Mouse (Mus musculus): ENCODE data around the gene Myo18b.

Myo18b gene

DNA sequence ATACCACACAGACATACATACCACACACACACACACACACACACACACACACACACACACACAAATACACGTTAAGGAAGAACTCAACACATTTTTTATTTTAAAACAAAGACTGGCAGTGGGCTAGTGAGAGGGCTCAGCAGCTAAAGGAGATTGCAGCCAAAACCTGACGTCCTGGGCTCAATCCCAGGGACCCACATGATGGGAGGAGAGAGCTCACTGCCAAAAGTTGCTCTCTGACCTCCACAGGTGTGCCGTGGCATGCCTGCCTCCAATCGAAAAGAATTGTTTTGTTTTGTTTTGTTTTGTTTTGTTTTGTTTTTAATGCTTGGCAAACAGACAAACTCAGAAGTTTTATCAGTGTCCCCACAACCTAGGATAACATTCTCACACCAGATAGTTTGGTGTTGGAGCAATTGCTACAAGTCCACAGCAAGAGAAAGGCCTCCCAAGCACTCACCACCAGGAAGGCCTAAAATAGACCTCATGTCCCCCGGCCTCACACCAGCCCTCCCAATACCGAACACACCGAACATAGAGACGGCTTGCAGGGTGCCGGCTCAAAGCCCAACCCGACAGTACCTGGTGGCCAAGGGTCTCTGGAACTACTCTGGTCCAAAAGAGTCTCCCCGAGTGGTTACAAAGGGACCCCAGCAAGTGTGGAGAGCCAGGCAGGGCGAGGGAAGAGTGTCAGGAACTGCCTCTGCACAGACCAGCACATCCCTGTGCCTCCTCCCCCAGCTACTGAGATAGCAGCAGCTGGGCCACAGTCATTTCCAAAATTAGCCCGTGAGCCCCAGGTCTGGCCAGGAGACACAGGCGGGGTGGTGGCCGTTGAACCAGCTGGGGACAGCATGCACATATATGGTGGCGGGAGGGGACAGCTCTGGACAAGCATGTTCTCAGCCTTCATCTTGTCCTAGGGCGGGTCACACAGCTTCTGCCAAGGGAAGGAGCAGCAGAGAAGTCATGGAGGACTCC is at the start of gene Myo18b:
TSS of gene Myo18b (minus strand) at position 689 of the 981 bp plus-strand sequence.
- no peak for DNase-seq (ENCODE audit: low spot score)

DNA sequence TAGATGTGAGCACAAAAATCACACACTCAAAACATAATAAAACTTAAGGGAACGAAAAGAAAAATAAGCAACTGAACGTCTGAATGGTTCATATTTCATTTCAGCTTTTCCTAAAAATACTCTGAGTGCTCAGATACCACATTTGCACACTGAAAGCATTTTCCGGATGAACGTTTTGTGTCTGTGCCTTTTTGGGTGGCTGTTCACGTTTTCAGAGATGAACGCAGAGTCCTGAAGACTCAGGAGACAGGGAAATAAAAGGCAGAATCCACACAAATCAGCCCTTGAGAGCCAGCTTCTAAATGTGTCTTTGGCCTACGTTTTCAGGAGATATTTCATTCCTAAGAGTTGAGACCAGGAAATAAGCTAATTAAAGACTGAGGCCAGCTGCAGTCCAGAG is 49.8 kb upstream of the Myo18b start:
- no peak for DNase-seq (ENCODE audit: low spot score)

DNA sequence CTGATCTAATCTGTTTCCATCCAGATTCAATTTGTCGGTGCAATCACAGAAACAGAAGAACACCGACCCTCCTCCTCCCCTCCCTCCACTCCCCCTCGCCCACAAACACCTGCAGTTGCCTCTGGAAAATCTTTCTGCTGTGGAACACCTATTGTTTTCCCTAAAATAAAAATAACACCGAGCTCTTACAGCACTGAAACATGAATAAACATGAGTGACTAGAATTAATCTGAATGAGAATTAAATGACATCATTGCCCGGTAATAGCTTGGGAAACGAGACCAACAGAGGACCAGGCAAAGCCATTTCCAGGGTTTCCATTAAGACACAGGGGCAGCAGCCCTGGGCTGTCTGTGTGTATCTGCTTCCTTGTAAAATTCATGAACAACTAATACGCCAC is 46.1 kb upstream of the Myo18b start:
- DNase-seq (ENCODE audit: low spot score) = no peak

DNA sequence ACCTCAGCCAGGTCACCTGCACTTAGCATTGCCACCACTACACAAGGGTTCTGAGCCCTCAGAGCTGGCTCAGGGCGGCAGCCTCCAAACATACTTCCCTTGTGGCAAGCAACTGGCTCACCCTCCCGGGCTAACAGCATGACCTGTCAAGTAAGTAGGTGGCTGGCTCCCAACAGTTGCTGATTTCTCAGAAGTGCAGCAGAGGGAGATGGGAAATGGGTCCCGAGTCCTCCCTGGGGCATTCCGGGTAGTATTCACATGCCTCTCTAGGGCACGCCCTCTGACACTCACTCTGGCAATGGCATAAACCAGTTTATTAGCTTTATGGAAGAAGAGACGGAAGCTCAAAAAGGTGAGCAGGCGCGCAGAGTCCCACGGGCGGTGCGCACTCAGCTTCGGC is 44.8 kb upstream of the Myo18b start:
- DNase-seq (ENCODE audit: low spot score) = no peak

DNA sequence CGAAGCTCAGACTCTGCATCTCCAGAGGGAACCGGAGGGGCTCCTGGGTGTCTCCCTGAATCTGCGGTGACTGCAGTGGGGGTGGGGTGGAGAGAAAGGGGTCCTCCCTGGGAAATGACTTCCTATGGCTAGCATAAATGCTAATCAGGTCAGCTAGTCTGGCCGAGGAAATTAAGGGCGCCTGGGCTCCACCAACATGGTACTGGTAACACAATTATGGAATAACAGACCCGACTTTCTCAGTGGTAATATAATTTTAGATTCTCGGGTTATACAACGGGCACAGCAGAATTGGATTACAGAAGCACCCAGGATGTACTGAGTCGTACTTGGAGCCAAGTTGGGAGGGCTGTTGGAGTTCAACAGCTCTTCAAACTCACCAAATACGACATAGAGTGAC is 40.5 kb upstream of the Myo18b start:
- DNase-seq (ENCODE audit: low spot score) = no peak

DNA sequence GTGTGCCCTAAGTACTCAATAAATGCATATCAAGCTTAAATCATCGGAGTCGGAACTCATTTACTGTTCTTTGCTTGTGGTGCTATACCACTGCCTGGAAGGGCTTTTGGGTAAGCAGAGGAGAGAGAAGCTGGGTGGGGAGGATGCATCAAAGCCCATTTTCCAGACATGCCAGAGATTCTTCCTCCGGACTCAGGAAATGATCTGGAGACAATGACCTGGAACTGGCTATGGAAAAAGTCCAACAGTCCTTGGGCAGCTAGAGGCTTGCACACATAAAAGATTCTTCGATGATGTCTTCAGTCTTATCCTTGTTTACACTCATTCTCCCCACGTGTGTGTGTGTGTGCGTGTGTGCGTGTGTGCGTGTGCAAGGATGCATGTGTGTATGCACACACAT is 39.3 kb upstream of the Myo18b start:
- no peak for DNase-seq (ENCODE audit: low spot score)

DNA sequence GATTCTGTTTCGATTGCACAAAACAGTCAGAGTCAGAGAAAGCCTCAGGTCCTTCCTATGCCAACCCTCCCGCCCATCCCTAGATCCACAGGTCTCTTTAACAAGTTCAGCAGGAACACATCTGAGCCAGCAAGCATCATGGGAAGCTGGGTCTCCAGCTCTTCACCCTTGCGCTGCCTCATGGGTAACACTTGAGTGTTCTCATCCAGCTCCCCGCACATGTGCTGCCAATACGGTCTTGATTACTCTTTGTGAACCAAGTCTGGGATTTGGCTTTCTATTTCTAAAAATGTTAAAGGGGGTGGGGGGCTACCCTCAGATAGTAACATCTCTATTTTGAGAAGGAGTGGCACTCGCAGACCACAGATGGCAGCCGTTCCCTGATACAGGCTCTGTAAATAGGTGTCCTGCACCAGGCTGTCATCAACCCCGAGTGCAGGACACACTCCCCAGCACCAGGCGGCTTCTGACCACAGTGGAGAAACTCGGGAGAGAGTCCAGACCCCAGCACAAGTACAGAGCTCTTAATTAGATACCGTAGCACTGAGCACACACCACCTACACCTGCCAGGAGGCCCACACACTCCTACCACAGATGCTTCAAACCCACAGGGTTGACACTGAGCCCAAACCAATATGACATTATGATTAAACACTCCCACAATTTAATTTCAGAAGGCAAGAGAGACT is 36.9 kb upstream of the Myo18b start:
- DNase-seq (ENCODE audit: low spot score) = no peak

DNA sequence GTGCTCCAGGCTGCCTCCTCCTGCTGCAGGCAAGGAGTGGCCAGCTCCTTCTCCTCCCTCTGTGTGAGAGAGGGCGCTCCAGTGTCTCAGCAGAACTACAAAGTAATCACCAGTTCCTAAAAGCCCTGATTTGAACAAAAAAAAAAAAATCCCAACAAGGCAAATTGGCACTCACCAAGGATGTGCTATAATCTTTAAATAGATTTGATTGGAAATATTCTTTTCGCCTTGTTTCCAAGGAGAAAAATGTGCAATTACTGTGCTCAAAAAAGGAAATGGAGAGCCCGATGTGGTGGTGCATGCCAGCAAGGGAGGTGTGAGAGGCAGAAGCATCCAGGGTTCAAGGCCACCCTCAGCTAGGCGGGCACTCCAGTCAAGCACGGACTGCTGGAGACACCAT is 35.7 kb upstream of the Myo18b start:
- no peak for DNase-seq (ENCODE audit: low spot score)

DNA sequence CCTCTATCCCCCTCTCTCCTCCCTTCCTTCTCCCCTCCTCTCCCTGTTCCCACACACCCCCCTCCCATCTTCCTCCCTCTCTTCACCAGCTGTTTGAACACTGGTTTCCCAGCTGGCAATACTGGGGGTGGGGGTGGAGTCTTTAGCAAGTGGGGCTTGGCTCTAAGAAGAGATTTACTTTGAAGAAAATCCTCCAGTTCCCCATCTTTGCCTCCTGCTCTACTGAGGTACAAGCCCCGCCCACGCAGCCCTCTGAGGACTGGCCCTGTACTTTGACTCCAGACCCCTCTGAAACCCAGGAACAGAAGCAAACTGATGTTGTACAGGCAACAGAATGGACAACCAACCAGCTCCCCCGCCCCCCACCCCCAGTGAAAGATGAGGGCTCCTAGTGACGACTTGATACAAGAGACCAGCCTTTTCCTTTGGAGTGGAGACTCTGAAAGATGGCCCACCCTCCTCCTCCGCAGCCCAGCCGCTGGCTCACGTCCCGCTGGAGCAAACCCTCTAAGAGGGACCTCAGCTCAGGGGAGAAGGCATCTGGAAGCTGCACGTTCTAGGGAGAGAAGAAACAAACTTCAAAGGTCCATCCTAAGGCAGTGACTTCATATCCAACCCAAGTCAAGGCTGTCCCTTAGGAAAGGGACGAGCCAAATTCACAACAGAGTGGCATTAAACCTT is 32.2 kb upstream of the Myo18b start:
- DNase-seq (ENCODE audit: low spot score) = no peak

DNA sequence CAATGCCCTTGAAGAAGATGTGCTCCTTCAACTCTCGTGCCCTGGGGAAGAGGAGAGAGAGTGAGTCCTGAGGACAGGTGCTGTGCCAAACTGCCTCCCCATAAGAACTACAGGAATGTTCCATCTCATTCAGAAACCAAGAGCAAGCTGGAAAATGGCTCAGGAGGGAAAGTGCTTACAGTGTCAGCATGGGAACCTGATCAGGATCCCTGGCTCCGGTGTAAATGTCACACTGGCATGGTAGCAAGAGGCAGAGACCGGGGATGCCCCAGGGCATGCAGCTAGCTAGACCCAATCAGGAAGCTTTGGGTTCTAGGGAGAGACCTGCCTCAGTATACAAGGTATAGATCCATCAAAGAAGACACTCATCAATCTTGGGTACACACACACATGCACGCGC is 29.3 kb upstream of the Myo18b start:
- DNase-seq (ENCODE audit: low spot score) = no peak

DNA sequence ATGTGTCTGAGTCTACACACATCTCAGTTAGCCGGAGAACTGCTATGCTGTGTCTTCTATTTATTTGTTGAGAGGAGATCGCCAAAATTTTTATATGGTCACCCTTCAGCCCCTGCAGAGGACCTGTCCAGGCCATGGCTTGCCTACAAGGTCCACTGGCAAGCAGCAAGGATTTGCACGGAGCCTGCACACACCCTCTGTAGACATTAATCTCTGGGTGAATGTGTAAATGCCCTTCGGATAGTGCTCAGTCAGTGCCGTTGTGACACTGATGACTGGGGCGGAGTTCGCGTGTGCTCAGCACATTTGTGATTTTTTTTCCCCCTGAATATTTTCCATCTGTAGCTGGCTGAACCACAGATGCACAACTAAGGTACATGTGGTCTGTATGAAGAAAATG is 28.6 kb upstream of the Myo18b start:
- DNase-seq (ENCODE audit: low spot score) = no peak

DNA sequence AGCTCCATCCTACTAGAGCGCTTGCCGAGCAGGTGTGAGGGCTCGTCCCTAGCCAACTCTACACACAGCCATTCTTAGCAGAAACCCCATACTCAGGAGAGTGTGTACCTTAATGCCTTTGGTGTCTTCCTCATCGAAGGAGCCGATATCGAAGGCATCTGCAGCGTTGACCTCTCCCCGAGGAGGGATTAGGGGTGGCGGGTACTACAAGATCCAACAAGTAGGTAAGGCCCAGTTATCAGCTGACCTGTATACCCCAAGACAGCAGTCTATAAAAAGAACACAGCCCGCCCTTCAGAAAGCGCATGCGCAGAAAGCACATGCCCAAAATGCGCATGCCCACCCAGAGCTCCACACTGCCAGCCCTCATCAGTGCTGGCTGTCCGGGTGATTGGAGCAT is 27.7 kb upstream of the Myo18b start:
- DNase-seq (ENCODE audit: low spot score) = no peak

DNA sequence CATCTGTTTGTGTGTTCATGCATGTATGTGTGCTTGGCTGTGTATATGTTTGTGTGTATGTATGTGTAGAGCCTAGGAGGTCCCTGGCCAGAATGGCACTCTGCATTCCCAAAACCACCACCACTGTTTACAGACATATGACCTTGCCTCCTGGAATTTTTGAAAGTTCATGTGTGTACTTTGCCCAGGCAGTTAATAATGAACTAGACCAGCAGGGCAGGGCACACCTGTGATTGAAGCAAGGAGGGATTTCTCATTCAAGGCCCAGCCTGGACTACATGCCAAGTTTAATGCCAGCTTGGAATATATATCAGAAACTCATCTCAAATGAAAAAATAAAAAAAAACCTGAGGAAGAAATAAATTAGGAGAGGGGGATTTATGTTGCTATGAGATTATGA is 25.8 kb upstream of the Myo18b start:
- no peak for DNase-seq (ENCODE audit: low spot score)

DNA sequence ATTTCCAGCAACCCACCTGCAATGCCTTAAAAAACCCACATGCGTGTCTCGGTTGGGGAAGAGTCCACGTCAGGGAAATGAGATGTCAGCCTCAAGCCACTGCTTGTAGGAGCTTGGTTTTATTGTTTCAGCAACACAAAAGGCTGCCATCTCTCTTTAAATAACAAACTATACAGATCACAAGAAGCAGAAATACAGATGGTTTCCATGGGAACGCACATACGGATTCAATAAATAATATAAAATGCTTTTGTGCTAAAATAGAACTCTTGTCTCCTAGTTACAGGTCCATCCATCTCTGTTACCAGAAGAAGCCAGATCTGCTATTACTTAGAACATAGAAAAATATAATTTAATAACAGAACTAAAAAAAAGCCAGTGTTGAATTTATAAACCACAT is 14.2 kb upstream of the Myo18b start:
- no peak for DNase-seq (ENCODE audit: low spot score)

DNA sequence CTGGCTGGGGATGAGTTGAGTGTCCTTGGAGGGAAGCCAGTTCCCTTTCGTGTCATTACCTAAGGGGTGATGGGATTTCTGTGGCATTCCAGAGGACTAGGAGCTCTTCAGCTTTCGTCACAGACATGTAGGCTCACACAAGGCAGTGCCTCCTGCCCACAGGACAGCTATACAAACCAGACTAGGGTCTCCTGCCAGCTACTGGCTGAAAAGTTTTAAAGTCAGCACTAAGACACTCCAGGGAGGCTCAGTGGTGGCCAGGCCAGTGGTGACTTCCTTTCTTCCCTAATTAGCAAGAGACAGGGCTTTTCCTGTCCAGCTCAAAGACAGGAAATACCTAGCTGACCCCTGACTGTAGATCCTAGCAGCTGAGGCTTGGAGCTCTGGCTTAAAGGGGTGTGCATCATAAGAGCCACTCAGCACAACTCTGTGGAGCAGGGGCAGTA is 12.0 kb upstream of the Myo18b start:
- DNase-seq (ENCODE audit: low spot score) = no peak

DNA sequence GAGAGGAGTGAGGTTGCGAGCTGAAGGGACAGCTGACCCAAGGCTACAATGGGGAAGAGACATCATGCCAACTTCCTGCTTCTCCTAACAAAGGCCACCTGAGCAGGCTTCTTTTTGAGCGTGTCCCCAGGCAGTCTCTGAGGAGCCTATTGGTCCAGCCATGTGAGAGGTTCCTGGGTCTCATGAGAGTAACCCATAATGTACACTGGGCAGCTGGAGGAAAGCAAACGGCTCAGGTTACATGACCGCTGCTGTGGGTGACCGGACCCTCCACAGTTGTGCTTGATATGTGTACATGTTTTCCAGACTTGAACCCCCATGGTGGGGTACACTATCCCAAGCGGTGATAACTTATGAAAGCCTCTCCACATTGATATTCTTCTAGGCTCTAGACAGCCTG is 11.3 kb upstream of the Myo18b start:
- no peak for DNase-seq (ENCODE audit: low spot score)

DNA sequence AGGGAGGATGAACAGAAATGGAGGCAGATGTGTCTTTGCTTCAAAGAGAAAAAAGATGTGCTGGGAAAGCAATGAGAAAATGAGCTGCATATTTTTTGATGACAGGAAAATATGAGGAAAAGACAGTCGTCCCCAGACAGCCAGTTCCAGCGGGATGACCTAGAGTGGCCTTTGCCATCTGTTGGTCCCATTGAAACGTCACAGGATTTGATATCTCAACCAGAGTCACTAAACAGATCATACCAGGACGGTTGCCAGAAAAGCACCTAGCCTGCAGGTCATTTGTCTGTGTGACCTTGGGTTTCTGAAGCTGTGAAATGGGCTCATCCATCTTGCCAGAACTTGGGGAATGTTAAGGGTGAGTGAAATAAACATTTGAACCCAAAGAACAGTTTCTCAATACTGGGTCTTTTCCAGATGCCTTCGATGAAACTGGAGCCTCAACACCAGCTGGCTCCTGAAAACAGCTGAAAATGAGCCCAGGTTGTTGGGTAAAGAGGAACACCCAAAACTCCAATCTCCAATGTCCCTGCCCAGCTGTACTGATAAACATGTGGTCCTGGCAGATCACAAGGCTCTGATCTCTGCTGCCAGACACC is 2.6 kb downstream of the Myo18b start:
- DNase-seq (ENCODE audit: low spot score) = no peak

DNA sequence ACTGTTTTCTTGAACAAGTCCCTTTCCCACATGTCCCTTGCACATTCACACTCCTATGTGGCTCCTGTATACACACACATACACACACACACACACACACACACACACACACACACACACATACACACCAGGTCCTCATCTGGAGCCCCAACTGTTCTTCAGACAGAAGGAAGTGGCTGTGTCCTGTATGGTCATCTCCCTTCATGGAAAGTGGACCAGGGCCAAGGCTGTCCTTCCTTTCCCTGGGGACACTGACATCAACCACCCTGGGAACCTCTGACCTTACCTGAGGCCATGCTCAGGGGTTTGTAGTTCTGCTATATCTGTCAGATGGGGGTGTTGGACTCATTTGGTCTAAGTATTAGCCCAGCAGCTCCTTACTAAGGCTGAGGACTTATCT is 3.8 kb downstream of the Myo18b start:
- no peak for DNase-seq (ENCODE audit: low spot score)

DNA sequence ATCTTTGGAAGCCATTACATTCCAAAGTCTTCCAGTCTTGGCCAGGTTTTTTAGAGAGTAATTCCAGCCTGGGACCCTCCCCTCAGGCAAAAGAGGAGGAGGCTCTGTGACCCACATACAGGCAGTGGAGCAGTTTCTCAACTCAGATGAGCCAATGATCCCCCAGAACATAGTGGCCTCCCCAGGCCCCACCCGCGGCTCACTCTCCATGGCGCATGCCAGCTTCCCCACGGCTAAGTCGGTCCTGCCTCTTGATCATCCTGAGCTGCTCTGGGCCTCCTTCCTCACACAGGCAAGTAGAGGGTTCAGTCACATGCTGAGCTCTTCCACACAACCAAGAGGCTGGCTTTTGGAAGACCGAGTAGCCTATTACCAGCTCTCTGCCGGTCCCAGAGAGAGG is 7.5 kb downstream of the Myo18b start:
- no peak for DNase-seq (ENCODE audit: low spot score)

DNA sequence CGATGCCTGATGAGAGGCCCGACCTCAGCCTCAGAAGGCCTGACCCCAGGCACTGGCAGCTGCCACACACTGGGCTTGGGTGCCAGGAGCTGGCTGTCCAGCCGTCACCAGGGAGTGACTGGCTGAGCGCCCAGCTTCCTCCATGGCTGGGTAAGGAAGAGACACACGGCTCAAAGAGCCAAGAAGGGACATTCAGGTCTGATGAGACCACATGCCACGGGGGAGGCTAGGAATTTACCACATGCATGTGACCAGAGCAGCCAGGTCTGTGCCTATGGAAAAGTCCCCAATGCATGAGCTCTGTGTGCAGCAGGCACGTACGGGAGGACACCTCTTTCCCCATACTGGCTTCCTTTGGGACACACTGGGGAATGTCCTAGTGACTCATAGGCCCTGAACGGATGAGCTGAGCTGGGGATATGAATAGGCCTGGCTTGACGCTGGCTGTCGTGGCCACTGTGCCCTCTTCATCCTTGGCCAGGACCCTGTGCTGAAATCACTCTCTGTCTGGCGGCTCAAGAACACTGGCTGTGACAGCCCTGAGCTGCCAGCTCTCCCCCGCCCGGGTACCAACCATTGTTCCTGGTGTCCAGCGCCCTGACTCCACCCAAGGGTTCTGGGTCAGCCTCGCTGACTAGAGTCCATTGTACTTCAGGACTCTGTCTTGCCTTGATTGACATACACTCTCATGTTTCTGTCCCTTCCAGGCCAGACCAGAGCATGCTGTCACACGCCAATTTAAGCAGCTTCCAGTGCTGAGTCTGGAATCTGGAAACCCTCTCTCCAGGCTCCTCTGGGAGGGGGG is 9.3 kb downstream of the Myo18b start:
- DNase-seq (ENCODE audit: low spot score) = peak; percentile 24

DNA sequence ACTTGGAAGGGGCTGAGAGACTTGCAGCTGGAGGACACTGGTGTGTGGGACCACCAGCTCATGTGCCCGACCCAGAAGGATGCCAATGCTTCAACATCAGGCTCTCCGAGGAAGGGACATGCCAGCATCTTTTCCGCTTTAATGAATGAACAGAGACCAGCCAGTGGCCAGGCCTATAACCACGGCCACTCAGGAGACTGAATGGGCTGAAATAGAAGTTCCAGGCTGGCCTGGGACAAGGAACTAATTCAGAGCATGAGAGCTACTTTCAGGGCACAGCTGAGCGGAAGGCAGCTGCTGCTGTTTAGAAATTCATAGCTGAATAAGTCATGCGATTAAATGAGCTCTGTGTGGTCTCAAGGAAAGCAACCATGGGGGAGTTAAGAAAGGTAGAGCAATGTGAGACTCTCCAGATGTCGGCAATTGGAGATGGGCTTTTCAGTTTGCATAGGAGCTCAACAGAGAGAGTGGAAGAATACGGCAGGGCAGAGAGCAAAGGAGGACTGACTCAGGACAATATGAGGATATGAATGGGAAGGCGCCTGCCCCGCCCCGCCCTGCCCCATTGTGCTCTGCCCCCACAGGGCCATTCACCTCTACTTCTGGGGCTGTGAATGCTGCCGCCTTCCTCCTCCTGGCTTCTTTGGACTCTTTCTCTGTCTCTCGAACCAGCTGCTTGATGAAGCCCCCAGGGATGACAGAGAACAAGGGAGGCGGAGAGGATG is 18.6 kb downstream of the Myo18b start:
- no peak for DNase-seq (ENCODE audit: low spot score)
